Mouse (Mus musculus) spleen, adult 2 months (tissue): ENCODE measurements around the gene Tanc1.

Experiments
- CTCF ChIP-seq: fragments of 200-500 bp; IDR thresholded peaks from 2 replicates; pipeline ENCODE4 v1.5.1; 2011; ENCODE audit warnings: mild to moderate bottlenecking, inconsistent platforms; ENCODE audit not compliant: insufficient read depth, insufficient read length, insufficient replicate concordance; ENCODE audit errors: extremely low read depth
- POLR2A ChIP-seq: fragments of 200-500 bp; IDR thresholded peaks from 2 replicates; pipeline ENCODE4 v1.6.1; 2011; ENCODE audit warnings: low read depth, low read length, inconsistent platforms

GRCm38 (mm10) chr2:59644816-59645215 is 33.0 kb downstream of the Tanc1 start:
- no peak for TF ChIP-seq CTCF
- TF ChIP-seq POLR2A: no peak
